Mouse (Mus musculus) left cerebral cortex, adult 2 months (tissue): ENCODE measurements around the gene Slc22a1. TPM values are rescaled to one million over a fixed set of nuclear protein-coding genes. Genes with fewer than 3 reads are reported as not detected.

Experiments
- DNase-seq, 2 experiments: peaks; one replicate each; pipeline ENCODE4 v3.0.0; 2021 to 2022; ENCODE audit warnings: low spot score in 2 of 2, mixed read lengths in 1 of 2; ENCODE audit errors: extremely low spot score in 1 of 2
- H3K27ac ChIP-seq: fragments of 200-600 bp; 2 replicates; pipeline ENCODE4 v1.8.1; 2022
- H3K4me3 ChIP-seq: fragments of 200-600 bp; 2 replicates; pipeline ENCODE4 v1.8.1; 2022
- CTCF ChIP-seq: fragments of 200-600 bp; IDR thresholded peaks from 2 replicates; pipeline ENCODE4 v1.8.1; 2022; ENCODE audit warnings: antibody characterized with exemption, mild to moderate bottlenecking, moderate library complexity
- intact Hi-C: fragments of 180-260 bp; cut with DNase I; formaldehyde crosslinking; loops from one replicate; pipeline ENCODE4 v1.15.1; 2025
- long read RNA-seq, 2 experiments: library from polyadenylated mRNA; stranded (forward); transcript quantifications; one replicate each; pipeline ENCODE4 v2.0.0; 2021; ENCODE audit warnings: borderline mapping rate in 2 of 2
- total RNA-seq, 2 experiments: library from RNA; stranded (reverse); gene quantifications; 2 replicates each; pipeline ENCODE4 v1.2.3; 2021

Slc22a1 gene
- under 1 TPM; 0.61 to 0.96 TPM for total RNA-seq
- long read RNA-seq, experiment 1, partial matches to known transcripts = 1 of 1 reads
- long read RNA-seq, experiment 1, other reads (novel, unspliced or antisense) = 0 of 1 reads
- long read RNA-seq, experiment 2 = 0 reads

DNA sequence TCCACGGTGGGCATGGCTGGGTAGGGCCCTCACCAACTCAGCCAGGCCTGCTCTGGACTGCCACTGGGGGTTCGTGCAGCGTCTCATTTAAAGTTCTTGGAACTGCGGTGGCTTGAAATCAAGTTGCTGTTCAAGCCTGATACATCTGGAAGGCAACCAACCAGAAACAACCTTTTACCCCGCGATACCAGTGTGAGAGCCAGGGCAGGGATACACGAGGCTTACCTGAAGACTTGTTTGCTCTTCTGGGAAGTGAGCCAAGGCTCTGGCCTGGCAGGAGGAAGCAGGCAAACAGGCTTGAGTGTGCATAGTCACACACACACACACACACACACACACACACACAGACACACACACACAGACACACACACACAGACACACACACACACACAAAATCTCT, at the start of gene Slc22a1:
Slc22a1 (minus strand) TSS at position 184 of the 400 bp plus-strand sequence.
- Histone ChIP-seq H3K4me3 (no peak within 1 kb of the TSS), H3K27ac (no peak within 1 kb of the TSS)
- no peak for DNase-seq
- intact Hi-C loops = no loop called here
- TF ChIP-seq CTCF = no peak

DNA sequence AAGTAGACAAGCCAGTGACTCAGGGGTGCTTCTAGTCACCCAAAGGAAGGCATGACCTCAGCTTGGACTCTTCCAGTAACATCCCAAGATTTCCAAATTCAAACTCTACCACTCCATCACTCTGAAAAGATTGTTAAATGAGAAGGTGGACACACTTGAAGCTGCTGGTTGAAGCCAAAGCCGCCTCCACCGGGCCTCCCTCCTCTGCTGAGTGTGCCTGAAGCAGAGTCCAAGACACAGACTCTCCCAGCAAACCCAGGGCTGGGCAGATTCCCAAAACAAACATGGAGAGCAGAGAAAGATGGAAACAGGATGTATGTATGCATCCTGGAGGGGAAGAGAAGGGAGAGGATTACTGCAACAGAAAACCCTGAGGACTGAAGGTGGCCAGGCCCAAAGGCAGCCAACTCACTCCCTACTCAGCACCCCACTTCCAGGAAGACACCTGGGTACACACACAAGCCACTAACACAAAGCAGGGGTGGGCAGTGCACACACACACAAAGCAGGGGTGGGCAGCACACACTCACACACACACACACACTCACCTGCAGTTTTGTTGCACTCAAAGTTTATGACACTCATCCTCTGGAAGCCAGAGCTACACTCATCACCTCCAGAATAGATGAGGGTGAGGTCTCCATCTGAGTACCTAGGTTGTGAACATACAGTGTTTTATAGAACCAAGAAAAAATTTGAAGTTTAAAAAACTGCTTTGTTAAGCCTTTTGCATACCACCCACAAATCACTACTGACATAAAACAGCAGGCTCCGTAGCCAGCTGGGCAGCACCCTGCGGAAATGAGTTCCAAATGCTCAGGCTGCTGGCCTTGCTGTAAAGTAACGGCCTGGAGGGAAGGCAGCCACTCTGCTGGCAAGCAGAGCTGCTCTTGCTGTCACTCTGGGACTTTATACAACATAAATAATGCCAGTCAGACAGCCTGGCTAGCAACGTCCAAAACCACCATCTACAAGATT, 49.4 kb upstream of the Slc22a1 start:
- no peak for DNase-seq

GRCm38 (mm10) chr17:12723986-12724766, 48.5 kb upstream of the Slc22a1 start:
- TF ChIP-seq CTCF = no peak
- DNase-seq = no peak
- intact Hi-C loops = no loop called here
- no peak overlapping the region for H3K4me3 ChIP-seq
- H3K27ac ChIP-seq = no peak overlapping the region; the same call in 1 of the 2 replicates

More for the DNA sequence above, 49.4 kb upstream of the Slc22a1 start:
- H3K4me3 ChIP-seq = no peak overlapping the region
- H3K27ac ChIP-seq = peak overlapping the region; percentile 6; the same call in 1 of the 2 replicates
- intact Hi-C loops = no loop called here
- TF ChIP-seq CTCF = no peak

- intact Hi-C loops = no loop called here
- no peak for TF ChIP-seq CTCF
- no peak overlapping the region for H3K27ac ChIP-seq
- DNase-seq = no peak
- H3K4me3 ChIP-seq = no peak overlapping the region
Observed at GRCm38 (mm10) chr17:12722622-12723021, 47.0 kb upstream of the Slc22a1 start.

DNA sequence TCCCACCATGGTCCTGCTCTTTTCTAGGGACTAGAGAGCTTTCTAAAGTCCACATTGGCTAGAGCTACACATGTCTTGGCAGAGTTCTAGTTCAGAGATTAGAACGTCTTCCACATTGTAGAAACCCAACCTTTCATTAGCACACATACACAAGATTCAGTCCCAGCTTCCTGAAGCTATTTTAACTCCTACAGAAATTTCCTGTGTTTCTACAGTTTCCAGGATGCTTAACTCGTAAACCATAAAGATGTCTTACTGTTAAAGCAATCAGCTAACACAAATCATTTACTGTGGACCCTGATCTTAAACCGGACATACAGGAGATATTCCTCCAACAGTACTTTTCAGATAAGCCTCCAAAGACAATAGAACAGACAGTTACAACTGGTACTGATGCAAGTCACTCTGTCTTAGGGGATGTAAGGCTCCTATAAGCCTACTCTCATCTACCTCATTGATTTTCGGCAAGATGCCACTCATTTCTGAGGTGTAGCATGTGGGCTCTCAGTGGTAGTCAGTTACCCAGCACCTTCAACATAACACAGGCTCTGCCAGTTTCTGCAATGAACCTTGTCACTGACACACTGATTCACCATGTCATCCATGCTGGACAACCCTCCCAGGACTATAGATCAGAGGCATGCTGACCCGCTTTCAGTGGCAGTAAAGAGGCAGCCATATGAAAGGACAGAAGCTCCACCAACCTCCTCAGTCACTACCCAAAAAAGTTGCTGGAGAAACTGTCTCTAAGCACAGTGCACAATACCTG, 45.7 kb upstream of the Slc22a1 start:
- no peak overlapping the region for H3K27ac ChIP-seq

GRCm38 (mm10) chr17:12718251-12718650, 42.6 kb upstream of the Slc22a1 start:
- no peak for TF ChIP-seq CTCF
- peak overlapping the region; percentile 36 for H3K27ac ChIP-seq
- intact Hi-C loops = no loop called here
- DNase-seq = no peak
- no peak overlapping the region for H3K4me3 ChIP-seq

More for the DNA sequence above, 45.7 kb upstream of the Slc22a1 start:
- intact Hi-C loops = no loop called here
- H3K4me3 ChIP-seq = no peak overlapping the region
- TF ChIP-seq CTCF = no peak
- DNase-seq = no peak

DNA sequence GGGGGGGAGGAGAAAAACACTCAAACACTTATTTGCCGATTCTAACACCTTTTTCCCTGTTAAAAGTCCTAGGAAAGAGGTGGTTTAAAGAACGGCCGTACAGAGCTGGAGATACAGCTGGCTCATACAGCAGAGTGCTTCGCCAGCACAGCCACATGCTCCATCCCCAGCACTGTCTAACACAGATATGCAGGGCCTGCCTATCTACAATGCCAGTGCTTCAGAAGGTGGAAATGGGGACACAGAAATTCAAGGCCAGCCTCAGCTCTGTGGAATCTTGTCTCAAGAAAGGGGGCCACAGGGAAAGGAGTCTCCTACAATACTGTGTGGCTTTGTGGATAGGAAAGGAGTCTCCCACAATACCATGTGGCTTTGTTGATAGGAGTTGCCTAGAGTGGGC, 41.8 kb upstream of the Slc22a1 start:
- H3K27ac ChIP-seq = peak overlapping the region; percentile 36
- intact Hi-C loops = no loop called here

DNA sequence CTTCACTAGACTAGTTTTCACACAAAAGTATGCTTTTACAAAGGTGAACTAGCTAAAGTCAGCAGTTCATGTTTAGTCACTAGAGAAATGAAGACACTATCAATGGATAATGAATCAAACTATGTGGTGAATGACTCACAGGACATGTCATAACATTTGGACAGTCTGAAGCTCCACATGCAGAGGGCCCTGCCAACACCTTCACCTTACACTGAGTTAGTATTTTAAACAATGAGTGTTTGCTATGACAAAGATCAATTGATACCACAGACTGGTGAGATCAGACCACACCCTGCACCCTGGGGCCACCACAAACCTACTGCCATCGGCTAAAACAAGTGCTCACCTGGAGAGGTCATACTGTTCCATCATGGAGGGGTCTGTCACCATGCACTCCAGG, 39.4 kb upstream of the Slc22a1 start:
- no peak for TF ChIP-seq CTCF
- H3K27ac ChIP-seq = no peak overlapping the region
- no peak overlapping the region for H3K4me3 ChIP-seq
- intact Hi-C loops = no loop called here
- DNase-seq = no peak

More for the DNA sequence above, 41.8 kb upstream of the Slc22a1 start:
- no peak overlapping the region for H3K4me3 ChIP-seq
- DNase-seq = no peak
- TF ChIP-seq CTCF = no peak

- H3K27ac ChIP-seq = no peak overlapping the region
- intact Hi-C loops = no loop called here
- peak; percentile 19 for TF ChIP-seq CTCF
- no peak for DNase-seq
- no peak overlapping the region for H3K4me3 ChIP-seq
Observed at GRCm38 (mm10) chr17:12714080-12714561, 38.5 kb upstream of the Slc22a1 start.

- Histone ChIP-seq H3K4me3 (no peak overlapping the region), H3K27ac (no peak overlapping the region)
- intact Hi-C loops = loop anchor here (1.0 kb wide), 1 partner anchor 97 kb away; no protein-coding TSS in a partner anchor
- DNase-seq = no peak
- peak; percentile 9 for TF ChIP-seq CTCF
Observed at GRCm38 (mm10) chr17:12712993-12713392, 37.4 kb upstream of the Slc22a1 start.

DNA sequence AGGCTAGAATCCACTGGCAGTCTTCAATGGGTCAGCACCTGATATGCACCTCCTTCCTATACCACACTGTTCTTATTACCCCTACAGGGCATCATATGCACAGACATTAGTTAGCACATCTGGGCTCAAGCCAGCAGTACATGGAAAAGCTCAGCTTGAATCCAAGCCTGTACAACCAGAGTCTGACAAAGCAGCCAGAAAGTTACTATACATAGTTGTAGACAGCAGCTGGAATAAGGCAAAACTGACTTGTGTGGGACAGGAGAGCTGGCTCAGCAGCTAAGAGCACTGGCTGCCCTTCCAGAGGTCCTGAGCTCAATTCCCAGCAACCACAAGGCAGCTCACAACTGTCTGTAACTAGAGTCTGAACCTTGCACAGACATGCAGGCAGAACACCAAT, 36.6 kb upstream of the Slc22a1 start:
- DNase-seq = no peak
- no peak overlapping the region for H3K4me3 ChIP-seq
- intact Hi-C loops = no loop called here
- no peak for TF ChIP-seq CTCF
- no peak overlapping the region for H3K27ac ChIP-seq
